Mouse (Mus musculus): ENCODE measurements at regions not wholly inside any gene's neighbourhood (a gene's known extent, or its start where the extent isn't known, plus 50 kb on each side); places are given as distances from the start of the nearest gene placed in this dataset.
"Not testable (repeated sequence)": the region's sequence is repeated elsewhere in the genome, so short reads cannot be mapped to it uniquely, and the experiment has no call there.

DNA sequence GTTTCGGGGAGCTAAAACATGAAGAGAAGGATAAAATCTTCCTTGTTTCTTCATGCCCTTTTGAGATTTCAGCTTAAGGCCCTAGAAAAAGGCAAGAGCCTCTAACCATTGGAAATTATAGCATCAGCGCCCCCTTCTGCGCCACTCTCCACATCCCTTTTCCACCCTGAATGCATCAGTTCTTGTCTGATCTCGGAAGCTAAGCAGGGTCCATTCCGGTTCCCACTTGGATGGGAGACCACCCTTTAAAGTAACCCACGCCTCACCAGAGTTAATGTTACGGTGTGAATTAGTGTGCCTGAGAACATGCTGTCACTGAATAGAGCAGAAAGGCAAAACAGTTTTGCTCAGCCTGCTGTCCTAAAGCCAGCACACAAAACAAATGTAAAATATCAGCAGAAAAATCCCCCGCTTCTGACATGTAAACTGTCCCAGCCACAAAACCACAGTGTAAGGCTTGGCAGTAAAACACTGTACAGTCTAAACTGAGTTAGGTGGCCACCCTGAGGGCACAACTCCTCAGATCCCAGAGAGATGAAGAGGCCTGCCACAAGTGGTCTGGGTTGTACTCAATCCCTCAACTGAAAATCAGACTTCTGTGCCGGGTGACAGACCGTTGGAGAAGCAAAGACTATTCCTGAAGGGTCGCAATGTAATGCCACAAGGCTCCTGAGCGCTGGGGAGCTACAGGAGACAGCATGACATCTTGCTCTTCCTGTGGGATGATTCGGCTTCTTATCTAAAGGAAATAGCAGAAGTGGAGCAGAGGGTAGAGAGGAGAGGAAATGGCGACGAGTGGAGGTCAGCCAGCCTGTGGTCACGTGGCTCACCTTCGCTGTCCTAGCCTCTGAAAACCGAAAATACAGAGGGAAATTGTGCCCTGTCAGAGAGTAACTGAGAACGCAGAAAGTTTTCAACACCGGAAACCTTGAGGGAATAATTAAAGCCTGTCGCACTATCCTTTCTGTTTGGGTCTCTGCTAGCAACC is 176.2 kb downstream of the Kctd12 start:
- peak in 1 of 2 experiments; percentile 61 for DNase-seq (ENCODE audit: low spot score in 2 of 2)

DNA sequence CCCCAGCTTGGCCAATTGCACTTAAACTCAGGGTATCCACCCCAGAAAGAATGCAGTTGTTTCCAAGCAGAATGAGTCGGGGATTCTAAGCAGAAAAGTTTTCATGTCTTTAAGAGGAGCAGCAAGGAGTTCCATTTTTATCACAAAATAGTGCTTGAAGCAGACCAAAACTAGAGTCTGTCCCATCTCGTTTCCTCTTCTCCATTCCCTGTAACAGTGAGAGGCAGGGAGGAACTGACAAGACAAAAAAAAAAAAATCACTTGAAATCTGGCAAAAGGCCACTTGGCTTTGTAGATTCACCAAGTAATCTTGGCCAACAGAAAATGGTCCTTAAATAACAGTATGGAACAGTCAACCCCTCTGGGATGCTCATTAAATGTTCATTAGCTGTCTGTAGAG is 186.8 kb downstream of the Kctd12 start:
- no peak for DNase-seq (ENCODE audit: low spot score in 2 of 2)

DNA sequence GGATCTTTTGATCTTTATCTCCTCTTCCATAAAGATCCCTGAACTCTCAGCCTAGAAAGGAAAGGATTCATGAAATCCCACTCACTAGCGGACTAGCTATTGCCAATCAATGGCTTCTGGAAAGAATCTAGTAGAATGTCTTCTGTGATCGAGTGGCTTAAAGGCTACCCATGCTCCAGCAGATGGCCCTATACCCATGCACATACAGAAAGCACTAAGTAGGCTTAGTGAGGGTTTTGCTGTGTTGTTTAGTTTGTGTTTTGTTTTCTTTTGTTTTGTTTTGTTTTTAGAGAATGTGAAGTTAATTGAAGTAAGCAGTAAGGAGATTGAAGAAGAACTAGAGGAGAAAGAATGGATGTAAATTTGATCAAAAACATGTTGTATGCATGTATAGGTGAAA is 187.5 kb downstream of the Kctd12 start:
- DNase-seq (ENCODE audit: low spot score in 2 of 2) = peak in 1 of 2 experiments; percentile 23

- no peak for DNase-seq (ENCODE audit: low spot score in 2 of 2)
Measured at GRCm38 (mm10) chr14:102793753-102794152, 188.7 kb downstream of the Kctd12 start.

- no peak for DNase-seq (ENCODE audit: low spot score in 2 of 2)
Measured at GRCm38 (mm10) chr14:102790916-102791315, 191.5 kb downstream of the Kctd12 start.

- no peak for DNase-seq (ENCODE audit: low spot score in 2 of 2)
Measured at GRCm38 (mm10) chr14:102782227-102782626, 200.2 kb downstream of the Kctd12 start.

- peak; percentile 11 to 54 for DNase-seq (ENCODE audit: low spot score in 2 of 2)
Measured at GRCm38 (mm10) chr14:102769716-102770115, 212.7 kb downstream of the Kctd12 start.

- peak in 1 of 2 experiments; percentile 16 for DNase-seq (ENCODE audit: low spot score in 2 of 2)
Measured at GRCm38 (mm10) chr14:102748687-102749086, 233.8 kb downstream of the Kctd12 start.

DNA sequence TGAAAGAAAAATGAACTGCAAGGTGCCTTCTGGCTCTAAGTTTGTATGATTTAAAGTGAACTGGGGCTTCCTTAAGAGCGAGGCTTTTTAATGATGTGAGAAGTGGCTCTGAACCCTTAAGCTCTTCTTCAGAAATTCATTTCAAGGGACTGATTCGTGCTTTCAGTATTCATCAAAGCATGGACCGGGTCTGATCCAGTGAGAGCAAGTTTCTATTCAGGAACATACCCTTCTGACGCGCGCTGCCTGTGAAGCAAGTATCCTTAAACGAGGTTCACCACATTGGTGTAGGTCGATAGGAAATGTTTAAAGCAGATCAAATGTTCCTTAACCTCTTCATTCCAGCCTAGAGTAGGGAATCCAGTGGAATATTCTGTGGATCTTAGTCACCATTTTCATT is 240.1 kb downstream of the Kctd12 start:
- DNase-seq (ENCODE audit: low spot score in 2 of 2) = no peak

DNA sequence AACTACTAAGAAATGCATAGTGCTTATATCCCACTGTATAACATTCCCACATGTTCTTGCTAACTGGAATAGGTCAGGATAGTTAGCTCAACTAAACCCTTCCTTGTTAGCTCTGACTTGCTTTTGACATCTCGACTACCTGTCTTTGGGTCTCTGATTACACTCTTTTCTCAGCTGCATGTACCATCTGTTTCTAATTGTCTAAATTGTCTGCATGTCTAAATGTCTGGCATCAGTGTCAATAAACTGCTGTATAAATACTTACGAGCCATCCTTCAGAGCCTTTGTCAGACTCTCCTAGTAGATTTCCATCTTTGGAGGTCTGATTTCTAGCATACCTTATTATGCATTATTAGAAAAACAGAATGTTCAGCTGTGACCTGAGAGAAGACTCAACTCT is 245.8 kb downstream of the Kctd12 start:
- DNase-seq (ENCODE audit: low spot score in 2 of 2) = no peak

DNA sequence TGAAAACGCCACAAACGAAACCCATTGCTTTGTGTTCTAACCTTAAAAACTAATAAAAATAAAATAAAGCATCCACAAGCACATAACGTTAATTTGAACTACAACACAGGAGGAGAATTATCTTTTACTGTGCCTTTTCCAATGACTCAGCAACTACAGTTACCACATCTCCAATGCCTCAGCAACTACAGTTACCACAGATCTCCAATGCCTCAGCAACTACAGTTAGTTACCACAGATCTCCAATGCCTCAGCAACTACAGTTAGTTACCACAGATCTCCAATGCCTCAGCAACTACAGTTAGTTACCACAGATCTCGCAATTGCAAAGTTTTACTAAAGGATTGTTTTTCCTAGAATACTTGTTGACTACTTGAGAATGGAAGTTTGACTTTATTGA is 248.7 kb downstream of the Kctd12 start:
- not testable (repeated sequence) for DNase-seq (ENCODE audit: low spot score in 2 of 2)

DNA sequence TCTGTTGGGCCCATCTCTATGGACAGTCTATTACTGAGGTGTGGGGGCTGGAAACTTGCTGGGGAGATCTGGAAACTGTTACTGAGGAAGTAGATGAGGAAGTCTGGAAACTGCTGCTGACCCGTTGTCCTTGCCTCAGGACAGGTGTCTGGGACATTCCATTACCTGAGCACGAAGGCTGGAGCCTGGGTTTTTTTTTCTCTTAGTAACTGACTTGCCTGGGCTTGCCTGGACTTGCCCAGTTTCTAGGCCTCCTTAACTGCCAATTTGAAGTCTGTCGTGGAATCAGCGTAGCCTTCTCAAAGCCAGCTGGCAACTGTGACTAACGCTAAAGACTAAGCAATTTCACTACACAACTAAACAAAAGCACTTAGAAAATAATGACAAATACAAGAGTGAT is 250.7 kb downstream of the Kctd12 start:
- no peak for DNase-seq (ENCODE audit: low spot score in 2 of 2)

- no peak for DNase-seq (ENCODE audit: low spot score in 2 of 2)
Measured at GRCm38 (mm10) chr14:102722633-102723032, 259.8 kb downstream of the Kctd12 start.

DNA sequence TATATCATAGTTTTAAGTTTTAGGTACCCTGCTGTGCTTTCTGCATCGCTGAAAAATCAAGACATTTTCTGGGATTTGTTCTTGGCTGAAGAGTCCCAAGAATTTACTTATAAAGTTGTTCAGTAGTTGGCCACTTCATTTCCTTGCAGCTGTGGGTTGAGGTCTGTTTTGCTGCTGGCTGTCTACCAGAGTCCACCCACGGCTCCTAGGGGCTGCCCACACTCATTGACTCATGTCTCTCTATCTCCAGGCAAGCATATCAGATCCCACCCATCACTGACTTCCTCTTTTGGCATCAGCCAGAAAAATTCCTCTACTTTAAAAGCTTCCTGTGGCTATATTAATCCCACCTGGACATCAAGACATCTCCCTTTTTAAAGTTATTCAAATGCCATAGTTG is 263.9 kb downstream of the Kctd12 start:
- no peak for DNase-seq (ENCODE audit: low spot score in 2 of 2)

GRCm38 (mm10) chr14:102712600-102712999 is 269.8 kb downstream of the Kctd12 start:
- DNase-seq (ENCODE audit: low spot score in 2 of 2) = no peak

DNA sequence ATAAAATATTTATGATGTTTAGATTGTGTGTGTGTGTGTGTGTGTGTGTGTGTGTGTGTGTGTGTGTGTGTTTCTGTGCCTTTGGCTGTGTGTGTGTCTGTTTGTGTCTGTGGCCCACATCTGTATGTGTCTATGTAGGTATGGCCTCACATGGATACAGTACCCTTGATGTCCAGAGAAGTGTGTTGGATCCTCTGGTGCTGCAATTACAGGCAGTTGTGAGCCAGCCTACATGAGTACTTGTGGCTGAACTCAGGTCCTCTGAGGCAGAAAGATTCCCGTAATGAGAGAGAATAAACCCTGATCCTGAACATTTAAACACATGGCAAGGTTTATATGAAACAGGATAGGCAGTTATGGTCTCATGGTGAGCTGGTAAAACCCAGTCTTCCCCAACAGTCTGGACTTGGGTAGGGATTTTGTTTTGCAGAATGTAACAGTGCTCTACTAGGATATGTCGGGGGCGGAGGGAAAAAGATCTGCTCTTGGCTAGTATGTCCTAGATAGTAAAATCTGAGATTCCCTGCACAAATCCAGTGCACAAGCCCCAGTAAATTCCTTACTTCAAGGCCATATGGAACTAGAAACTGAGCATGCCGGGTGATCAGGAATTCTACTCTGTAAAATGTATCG is 275.6 kb downstream of the Kctd12 start:
- no peak for DNase-seq (ENCODE audit: low spot score in 2 of 2)

GRCm38 (mm10) chr14:102701108-102701507 is 281.3 kb downstream of the Kctd12 start:
- DNase-seq (ENCODE audit: low spot score in 2 of 2) = no peak

- no peak for DNase-seq (ENCODE audit: low spot score in 2 of 2)
Measured at GRCm38 (mm10) chr14:102700457-102700856, 282.0 kb downstream of the Kctd12 start.

GRCm38 (mm10) chr14:102699015-102699414 is 283.4 kb downstream of the Kctd12 start:
- no peak for DNase-seq (ENCODE audit: low spot score in 2 of 2)

DNA sequence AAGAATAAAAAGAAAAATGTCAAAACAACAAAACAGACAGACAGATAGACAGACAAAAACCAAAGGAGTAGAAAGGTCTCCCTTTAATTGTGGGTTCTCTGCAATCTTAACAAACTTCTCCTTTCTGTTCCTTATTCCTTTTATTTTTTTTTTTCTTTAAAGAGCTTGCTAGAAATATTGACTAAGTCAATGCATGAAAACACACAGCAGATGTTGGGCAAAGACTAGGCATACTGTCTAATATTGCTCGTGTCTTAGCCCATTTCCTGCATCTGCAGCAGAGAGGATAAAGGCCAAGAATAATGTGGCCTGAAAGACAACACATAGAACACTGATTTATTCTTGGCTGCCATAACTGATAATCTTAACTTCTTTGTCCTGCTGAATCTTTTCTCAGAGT is 295.6 kb downstream of the Kctd12 start:
- no peak for DNase-seq (ENCODE audit: low spot score in 2 of 2)

DNA sequence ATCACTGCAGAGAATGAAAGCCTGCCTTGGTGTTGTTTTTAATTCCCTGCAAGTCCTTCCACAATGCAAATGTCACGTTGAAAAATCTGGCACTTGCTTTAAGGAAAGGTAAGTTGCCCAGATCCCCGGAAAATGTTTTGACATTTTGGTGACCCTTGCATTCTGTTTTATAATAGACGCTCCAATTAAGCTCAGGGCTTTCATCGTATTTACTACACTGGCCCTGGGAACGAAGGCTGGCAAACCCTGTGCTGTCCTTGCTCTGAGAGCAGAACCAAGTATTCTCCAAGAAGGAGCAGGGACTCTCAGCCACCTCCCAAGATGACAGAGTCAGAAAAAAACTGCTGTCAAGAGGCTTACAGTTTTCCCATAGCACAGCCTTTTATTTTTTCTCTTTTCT is 305.9 kb downstream of the Kctd12 start:
- no peak for DNase-seq (ENCODE audit: low spot score in 2 of 2)

DNA sequence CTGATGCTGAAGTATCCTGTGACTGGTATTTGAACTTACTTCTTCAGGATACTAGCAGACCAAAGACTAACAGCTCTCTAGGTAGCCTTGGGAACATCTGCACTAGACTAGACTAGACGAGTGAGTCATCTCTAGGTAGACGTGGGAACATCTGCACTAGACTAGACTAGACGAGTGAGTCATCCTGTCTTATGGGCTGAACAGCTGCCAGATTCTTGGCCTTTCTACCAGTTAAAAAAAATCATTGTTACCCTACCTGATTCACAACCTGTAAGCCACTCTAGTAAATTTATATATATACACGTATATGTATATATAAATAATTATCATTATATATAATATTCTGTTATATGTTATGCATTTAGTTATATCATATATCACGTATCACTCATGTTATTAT is 307.8 kb downstream of the Kctd12 start:
- no peak for DNase-seq (ENCODE audit: low spot score in 2 of 2)

- no peak for DNase-seq (ENCODE audit: low spot score in 2 of 2)
Measured at GRCm38 (mm10) chr14:102673724-102674123, 308.7 kb downstream of the Kctd12 start.
